Mouse (Mus musculus) spleen, postnatal 10 days (tissue): Measurements from ENCODE around the gene Cdc7.
"Not testable (repeated sequence)": the region's sequence is repeated elsewhere in the genome, so short reads cannot be mapped to it uniquely, and the experiment has no call there.

Experiments
- DNase-seq, 2 experiments: peaks; one replicate each; pipeline ENCODE4 v3.0.0; 2021 to 2022; ENCODE audit warnings: low spot score in 2 of 2

Cdc7 gene

DNA sequence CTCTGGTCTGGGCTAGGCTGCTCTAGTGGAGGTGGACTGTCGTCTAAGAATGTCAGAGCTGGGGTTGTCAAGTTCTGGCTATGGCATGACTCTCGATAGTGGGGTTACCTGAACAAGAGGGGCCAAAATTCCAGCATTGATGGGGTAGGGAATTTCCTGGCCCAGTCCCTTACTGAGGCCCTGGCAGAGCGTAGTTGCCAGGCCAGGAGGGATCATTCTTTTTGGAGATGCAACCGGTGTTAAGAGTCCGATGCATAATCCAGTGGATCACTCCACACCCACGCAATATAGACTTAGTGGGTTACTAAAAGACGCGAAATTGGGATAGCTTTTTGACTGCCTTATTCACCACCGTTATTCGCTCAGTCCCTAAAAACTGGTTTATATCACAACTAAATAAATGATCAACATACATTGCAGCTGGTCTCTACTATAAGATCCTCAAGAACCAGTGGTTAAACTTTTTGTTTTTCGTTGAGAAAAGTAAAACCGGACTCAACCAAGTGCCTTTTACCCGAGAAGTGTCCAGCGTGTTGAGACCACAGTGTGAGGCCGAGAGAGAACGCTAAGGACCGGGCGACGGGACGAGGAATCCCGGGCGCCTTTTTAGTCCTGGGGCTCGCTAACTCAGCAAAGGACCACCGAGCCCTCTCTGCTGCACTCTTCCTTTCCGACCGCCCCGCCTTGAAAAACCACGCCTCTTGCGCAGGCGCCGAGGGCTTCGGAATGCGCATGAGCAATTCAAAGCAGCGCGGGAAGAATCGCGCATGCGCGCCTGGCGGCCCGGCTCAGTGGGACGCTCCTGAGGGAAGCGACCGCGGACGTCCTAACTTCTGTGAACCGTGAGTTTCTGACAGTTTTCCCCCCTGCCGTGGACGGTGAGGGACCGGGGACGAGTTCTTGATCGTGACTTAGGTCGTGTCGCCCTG lies at the start of gene Cdc7:
Gene Cdc7, plus strand, starts transcription at position 739 of the 929 bp plus-strand sequence.
- DNase-seq: peak; percentile 96 to 98

DNA sequence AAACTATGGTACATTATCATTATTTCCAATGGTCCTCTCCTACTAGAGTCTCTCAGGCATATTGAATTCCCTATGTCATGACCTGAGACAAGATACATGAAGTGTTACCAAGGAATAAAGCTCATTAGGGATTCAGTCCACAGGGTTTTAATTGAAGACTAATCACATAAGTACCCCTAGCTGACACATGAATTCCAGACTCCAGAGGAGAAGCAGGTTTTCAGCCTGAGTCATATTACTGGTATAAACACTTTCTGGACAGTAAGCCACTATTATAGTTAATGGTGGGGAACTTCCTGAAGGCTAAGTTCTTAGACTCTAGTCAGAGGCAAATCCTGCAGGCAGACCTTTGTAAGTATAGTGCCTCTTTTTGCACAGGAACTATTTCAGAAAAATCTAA lies 44.8 kb upstream of the Cdc7 start:
- DNase-seq: no peak

DNA sequence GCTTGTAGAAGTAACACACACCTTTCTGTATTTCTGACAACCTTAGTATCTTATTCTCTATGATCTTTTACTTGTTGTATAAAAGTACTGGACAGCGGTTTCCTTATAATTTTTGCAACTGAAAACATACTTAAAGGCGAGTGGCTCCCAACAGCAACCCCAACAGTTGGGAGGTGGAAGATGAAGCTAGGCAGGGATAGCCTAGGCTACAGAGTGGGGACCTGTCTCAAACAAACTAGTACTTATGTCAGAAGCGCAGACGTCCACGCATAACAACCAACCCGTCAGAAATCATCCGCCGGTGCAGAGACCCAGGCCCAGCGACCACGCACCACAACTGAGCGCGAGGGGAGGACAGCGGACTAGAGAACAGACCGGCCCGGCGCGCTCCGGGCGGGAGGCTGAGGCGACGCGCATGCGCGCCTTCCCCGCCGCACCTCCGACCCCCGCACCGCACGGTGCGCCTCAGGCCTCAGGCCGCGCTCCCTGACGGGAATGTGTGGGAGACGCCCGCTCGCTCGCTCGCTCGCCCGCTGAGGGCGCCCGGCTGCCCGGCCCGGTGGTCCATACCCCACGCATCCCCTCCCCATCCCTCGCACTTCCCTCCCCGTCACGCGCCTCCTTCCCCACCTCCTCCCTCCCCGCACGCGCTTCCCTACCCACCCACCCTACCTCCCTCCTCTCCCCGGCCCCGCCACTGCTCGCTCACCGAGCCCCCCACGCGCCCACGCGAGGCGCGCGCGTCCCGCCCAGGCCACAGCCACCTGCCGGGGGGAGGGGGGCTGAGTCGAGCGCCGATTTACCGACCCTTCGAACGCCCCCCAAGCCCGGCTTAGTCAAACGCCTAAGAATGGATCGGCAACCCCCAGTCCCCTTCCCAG lies 38.4 kb upstream of the Cdc7 start, which contains the start of gene Hfm1:
Gene Hfm1, minus strand, starts transcription at position 834 of the 881 bp plus-strand sequence.
- DNase-seq: peak; percentile 28 to 58

DNA sequence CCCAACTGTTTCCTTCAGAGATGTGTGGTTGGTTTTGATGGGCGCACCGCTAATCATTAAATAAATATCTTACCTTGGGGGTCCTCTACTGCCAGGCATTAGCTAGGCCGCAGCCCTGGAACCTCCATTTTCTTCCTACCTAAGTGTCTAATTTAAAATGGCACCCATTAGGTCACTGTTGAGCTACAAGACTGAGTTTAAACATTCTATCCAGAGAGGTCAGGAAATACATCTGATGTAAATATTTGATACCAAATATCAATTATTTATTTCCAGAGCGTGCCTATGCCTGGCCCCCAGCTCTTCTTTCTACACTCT lies 37.8 kb upstream of the Cdc7 start:
- DNase-seq: no peak

DNA sequence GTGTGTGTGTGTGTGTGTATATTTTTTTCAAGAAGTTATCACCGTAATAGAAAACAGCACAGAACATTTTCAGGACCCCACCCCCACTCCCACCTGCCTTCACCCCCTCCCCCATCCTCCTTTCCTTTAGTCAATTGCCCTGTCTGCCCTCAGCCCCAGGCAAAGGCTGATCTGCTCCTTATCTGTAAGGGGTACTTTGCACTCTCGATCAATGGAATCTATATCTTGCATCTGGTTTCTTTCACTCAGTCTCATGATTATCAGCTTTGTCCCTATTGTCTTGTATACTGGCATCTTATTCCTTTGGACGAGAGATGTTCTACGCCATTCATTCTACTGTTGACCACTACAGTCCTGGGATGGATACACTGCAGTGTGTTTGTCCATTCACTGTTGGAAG lies 36.1 kb upstream of the Cdc7 start:
- DNase-seq: no peak

DNA sequence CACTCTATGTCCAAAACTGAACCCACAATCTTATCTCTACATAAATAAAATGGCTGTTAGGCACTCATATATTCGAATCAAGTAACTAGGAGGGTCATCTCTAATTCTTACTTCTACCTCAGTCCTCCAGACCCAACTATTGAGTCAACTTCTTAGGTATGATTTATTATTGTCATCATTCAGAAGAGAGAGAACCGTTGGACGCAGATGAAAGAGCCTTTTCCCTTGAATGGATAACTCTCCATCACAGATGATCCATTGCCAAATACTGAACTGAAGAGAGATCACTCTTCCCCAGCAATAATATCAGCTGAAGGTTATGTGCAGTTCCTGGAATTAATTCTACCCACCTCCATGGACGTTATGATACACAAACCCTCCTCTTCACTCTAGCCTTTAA lies 17.8 kb upstream of the Cdc7 start:
- no peak for DNase-seq

DNA sequence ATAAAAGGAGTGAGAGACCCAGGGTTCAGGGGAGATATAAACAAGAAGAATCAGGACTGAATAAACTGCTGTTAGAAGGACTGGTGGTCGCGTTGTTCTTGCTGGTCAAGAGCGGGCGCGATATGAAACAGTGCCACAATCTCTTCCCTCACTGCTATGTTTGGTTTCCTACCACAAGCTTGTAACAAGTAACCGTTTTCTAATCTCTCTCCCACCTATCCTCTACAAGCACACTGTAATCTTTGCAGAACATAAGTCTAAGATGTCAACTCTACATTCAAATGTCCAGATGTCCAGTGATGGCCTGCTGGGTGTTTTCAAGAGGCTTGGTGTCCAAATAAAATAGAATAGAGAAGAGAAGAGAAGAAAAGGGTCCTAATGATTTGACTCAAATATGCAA lies 15.4 kb upstream of the Cdc7 start:
- no peak for DNase-seq

DNA sequence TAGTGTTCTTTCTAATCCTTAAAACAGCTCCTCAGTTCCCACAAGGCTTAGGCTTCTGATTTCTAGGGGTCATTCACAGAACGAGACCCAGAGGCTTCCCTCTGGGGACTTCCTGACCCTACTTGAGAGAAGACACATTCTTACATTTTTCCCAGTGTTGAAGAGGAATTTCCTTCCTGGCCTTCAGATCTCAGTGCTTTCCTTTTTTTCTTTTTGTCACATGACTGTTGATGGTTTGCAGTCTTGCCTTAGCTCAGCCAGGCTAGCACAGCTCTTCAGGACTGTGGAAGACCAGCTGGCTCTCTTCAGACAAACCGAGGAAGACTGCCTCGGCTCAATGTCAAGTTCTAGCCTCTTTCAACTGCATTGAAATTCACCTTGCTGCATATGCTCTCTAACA lies 7.7 kb upstream of the Cdc7 start:
- no peak for DNase-seq

DNA sequence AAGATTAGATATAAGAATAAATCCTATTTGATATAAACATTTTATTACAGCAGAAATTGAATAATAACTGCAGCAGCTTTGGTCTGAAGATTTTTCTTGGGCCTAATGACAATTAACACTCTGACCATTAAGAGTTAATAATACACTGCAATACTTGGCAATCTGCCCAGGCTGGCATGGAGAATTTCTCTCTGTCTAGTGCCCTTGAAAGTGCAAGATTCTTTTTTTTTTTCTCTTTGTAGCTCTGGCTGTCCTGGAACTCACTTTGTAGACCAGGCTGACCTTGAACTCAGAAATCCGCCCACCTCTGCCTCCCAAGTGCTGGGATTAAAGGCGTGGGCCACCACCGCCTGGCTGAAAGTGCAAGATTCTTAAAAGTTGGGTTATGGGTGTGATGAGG lies 5.1 kb upstream of the Cdc7 start:
- no peak for DNase-seq

DNA sequence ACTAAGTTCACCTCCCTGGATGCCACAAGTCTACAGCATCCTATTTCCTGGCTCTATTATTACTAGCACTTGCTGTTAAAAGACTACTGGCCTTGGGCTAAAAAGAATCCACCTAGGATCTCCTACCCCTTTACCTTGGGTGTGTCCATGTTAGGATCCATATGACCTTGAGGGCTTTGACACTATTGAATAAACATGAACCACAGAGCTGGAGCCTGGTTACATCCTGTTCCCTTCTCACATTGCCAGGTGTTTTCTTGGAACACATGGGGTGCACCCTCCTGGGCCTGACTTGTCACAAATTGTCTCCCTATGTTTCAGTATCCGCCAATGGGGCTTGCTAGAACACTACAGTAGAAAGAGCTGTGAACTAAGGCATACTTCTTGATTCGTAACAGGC lies 3.7 kb upstream of the Cdc7 start:
- no peak for DNase-seq

DNA sequence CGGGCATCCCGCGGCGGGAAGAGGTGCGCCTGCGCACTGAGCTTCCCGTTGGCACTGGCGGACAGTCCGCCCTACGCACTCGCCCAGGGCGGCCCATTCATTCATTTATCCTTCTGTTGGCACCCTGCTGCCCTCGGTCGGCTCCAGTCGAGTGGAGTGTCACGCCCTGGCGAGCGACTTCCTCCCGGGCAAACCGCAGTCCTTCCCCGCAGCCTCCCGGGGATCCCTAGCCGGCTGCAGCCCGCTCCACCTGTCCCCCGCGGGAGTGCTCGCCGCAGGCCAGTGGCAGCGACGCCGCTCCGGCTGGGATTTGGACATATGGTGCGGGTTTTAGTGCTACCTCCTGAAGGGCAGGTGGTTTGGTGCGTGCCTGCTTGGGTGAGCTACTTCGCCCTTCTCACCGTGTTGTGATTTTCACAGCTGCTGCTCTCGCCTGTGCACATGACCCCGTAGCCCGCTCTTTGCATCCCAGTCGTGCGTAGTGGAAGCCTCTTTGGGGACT lies 442 bp downstream of the Cdc7 start:
- DNase-seq: no peak

DNA sequence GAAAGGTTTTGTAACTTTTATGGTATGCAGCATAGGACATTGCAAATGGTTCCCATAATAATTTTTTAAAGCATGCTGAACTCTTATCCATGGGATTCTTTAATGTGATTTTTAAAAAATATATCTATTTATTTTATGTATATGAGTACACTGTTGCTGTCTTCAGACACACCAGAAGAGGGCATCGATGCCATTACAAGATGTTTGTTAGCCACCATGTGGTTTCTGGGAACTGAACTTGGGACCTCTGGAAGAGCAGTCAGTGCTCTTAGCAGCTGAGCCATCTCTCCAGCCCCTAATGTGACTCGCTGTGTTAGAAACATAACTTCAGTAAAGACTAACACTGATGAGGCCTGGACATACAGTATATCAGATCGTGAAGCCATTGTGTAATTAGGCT lies 2.3 kb downstream of the Cdc7 start:
- DNase-seq: no peak

DNA sequence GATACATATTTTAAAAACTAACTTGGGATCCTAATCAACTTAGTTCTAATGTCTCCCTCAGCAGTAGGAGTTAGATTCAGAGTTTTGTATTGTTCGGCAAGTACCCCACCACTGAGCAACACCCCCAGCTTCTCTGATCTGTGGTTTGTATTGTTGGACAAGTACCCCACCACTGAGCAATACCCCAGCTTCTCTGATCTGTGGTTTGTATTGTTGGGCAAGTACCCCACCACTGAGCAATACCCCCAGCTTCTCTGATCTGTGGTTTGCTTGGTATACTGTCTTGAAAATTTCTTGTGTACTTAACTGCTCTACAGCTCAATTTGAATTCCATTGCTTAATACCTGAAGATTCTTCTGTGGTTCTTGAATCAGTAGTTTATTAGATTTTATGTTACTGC lies 3.5 kb downstream of the Cdc7 start:
- no peak for DNase-seq

DNA sequence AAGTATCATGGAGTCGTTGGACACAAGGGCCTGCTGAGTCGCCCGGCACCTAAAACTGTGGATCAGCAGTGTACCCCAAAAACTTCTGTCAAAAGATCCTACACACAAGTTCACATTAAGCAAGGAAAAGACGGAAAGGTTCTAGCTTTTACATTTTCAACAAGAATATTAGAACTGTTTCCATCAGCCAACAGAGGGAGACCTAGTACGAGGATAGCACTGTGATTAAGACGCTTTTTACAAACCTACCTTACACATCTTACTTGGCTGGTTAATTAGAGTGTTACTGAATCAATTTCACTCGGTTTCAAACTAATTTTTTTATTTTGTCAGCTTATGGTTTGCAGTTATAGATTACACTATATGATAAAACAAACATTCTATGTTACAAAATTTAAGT lies 9.8 kb downstream of the Cdc7 start:
- DNase-seq: no peak

DNA sequence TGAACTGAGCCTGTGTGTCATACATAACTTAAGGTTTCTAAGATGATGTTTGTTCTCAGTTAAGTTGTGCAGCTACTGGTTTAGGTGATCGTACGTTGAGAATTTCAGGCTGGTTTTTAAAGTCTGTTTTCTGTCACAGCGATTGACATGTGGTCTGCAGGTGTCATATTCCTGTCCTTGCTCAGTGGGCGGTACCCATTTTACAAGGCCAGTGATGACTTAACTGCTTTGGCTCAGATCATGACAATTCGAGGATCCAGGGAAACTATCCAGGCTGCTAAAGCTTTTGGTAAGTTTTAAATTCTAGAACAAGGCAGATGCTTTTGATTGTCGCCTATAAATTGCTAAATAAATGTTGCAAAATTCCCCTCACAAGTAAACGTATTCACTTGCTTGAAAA lies 15.0 kb downstream of the Cdc7 start:
- DNase-seq: no peak

DNA sequence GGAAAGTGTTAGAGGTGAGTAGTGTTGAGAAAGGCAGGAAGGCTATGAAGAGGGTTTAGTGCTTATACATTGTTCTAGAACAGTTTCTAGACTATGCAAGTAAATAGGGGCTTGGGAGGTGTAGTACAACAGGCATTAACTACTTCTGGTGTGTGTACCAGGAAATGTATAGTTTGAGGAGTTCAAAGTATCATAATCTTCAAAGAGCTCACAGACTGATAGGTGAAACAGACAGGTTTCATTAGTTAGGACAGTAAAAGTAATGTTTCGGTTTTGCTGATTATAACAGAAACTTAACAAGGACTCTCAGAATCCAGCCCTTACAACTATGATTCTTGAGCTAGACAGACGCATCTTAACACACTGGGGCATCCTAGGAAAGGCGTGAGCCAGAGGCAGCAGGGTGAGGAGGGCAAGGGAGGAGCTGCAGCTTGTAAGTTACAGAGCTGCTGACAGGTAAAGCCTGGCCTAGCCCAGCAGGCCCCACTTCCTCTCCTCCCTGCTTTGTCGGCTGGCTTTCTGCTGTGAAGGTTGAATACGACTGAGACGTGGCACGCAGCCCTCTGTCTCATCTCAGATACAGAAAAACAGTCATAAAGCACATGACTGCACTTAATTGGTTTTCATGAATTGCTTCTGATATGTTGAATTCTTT lies 18.3 kb downstream of the Cdc7 start:
- DNase-seq: no peak

DNA sequence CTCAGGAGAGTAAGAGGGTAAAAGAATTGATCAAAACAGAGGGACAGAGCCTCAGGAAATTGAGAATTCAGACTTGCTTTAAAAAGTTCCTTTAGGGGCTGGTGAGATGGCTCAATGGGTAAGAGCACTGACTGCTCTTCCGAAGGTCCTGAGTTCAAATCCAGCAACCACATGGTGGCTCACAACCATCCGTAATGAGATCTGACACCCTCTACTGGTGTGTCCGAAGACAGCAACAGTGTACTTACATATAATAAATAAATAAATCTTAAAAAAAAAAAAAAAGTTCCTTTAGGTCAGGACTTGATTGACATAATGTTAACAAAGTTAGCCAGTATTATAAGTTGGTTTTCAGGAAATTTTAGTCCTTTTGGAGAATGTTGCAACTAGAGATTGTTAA lies 20.8 kb downstream of the Cdc7 start:
- not testable (repeated sequence) for DNase-seq

DNA sequence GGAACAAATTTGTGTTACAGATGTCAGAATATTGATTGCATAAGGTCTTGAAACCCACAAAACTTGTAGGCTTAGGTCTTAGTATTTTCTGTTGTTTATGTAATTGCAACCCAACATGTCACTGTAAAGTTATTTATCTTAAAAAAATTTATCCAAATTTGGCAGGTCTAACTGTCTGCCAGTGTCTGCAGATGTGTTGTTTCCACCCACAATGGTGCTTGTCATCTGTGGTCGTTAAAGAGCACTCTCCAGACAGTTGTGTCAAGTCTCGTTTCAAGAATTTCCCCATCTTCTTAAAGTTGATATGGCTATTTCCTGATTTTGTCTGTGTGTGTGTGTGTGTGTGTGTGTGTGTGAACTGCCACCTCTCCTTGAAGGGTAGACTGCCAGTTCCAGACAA lies 21.5 kb downstream of the Cdc7 start:
- no peak for DNase-seq

DNA sequence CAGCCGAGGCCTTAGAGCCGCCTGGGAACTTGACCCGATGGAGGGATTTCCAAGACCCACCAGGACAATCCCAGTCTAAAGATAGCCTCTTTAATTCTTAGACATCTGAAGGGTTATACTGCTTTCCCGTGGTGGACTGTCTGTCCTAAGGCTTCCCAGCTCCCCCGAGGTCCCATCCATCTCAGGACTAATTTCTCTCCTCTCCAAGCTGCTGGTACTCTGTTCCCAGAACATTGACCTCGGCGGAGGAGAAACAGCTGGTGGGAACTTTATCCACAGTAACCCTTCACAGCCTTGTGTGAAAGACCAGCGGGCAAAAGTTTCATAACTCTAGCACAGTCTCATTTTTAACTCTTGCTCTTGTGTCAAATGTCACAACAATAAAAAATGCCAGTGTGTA lies 25.1 kb downstream of the Cdc7 start:
- DNase-seq: no peak

DNA sequence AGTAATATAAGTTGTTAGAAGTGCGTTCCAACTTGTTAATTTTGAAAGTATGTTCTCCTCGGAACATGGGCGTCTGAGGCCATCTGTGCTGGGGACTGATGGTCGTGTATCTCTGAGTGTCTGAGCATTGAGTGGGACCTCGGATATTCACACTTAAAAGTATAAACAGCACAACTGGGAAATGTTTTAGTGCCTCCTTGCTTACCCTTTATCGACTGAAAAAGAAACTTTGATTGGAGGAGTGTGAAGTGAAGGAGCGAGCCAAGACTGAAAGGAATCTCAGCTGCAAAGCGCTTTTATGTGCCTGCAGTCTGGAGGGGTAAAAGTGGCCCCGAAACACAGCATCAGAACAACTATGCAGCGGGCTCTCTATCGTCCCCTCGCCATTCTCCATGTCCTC lies 25.7 kb downstream of the Cdc7 start:
- no peak for DNase-seq

DNA sequence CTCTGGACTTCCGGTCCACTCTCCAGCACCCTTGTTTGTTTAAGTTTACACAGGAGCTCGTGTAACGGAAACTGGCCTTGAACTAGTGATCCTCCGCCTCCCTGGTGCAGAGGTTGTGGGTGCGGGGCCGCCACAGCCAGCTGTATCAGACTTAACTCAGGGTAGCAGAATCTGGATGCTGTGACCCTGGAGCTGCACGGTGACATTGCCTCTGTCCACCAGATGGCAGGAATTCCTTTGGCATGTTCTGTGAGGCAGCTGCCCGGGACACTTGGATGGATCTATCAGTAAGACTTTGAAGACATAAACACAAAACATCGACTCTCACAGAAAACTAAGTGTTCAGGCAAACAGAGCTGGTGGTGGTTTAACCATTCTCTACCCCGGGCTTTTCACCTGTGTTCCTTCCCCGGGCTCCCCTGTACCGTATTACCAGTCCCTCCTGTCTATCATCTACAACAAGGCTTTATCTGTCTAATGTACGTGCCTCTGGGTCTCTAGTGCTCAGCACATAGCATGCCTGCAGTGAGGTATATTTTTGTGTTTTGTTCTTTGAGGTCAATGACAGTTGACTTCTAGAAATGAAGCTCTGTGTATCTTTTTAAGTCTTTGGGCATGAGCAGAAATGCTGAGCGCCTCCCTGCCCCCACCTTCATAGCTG lies 26.6 kb downstream of the Cdc7 start:
- DNase-seq: peak in 1 of 2 experiments; percentile 39
